Mouse (Mus musculus): ENCODE measurements at regions not wholly inside any gene's neighbourhood (a gene's known extent, or its start where the extent isn't known, plus 50 kb on each side); places are given as distances from the start of the nearest gene placed in this dataset.

DNA sequence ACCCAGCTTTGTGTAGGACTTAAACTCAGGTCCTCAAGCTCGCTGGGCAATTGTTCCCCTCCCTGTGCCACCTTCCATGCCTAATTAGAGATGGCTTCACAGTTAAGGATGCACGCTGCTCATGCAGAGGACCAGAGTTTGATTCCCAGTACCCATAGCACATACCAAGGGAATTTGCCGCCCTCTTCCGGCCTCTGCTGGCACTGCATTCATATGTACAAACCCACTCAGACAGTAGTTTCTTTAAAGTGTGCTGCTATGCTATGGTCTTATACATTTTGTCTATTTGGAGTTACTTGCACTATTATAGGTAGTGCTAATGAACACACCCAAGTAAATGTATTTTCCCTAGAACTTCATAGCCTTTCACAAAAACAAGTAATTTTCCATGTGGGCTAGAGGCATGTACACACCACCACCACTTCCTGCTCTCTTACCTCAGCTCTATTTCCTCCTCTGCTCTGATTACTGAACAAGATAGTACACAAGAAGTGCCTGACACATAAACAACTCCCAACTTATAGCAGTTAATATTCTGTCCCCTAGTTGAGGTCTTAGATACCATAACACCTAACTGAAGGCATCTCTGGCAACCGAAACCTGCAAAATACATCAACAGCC is 57.4 kb upstream of the Clint1 start:
- DNase-seq = no peak

DNA sequence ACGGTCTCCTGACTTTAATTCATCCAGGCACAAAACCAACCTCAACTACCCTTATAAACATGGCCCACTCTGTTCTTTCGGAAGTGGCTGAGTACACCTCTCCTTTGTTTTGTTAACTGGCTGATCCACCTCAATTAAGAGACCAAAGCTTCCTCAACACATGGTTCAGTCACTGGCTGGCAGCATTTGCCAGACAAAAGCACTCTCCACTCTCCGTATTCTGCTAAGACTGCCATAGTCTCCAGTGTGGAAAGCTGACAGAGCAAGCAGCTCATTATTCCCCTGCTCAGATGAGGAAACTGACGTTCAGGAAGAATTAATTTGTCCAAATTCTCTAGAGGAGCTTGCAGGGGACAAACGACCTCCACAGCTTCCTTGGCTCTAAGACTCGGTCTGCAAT is 56.5 kb upstream of the Clint1 start:
- no peak for DNase-seq

DNA sequence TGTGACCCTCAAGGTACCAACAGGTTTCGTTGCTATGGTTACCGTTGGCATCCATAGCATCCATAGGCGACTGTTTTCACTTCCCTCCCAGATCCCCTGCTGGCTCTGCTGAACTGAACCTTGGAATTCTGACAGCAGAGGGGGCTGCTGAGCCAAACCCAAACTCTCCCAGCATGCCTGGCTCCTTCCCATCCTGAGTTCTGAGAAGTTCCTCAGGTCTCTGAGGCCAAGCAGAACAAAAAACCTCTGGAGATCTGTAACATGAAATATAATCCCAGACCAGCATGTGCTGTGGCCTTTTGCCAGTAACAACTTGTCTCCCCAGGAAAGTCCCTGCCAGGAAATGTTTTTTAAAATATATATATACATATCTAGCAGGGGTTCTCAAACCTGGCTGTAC is 56.1 kb upstream of the Clint1 start:
- peak; percentile 81 for DNase-seq

DNA sequence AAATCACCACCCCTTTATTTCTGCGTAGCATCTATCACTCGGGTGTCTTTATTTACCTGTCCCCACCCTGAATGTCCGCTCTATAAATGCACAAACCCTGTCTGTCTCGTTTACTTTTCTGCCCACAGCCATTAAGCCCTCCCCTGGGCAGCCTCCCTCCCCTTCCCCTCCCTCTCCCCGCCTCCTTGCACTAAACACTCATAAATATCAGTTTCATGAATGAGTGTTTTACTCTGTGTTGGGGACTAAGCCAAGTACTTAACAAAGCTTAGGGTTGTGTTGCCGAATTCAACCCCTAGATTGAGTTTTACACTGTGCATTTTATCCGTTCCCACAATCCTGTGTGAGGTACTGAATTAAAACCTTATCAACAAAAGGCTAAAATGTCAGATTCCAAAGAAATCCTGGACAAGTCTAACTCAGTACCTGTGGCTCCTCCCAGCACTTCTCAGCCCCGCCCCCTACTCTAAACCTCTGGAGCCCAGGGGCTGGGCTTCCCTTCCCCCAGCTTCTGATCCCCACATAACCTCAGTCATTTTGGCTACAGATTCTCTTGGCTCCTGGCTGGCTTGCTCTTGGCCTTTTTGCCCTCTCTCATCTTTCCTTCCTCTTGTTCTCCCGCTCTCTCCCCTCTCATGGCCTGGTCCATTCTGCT is 52.0 kb upstream of the Clint1 start:
- DNase-seq = no peak

All from heart, postnatal 4 days (tissue).